In genomic region chr11:106957271-106957980, GRCm38 (mm10) we compare ENCODE assay signal across 9 mouse cellular contexts. TPM values are rescaled to one million over a fixed set of nuclear protein-coding genes. Genes with fewer than 3 reads are reported as not detected.
DNase-seq lines count a peak whose midpoint lies in the region; ATAC-seq and TF ChIP-seq lines count a peak whose summit lies in the region.
"Had no signal": no experiment of that assay in that cellular context is flagged by ENCODE, and none has a peak within 500 bp of the region (broad histone marks: within the 10 kb centered on the region; RNA-seq: fewer than 3 reads in every experiment).

No protein-coding gene starts in this region.

- H3K9me3 ChIP-seq in embryonic facial prominence, embryonic 13.5 days: no peaks in the 10 kb centered on the region
- H3K9me3 ChIP-seq in embryonic facial prominence, embryonic 10.5 days: no peaks in the 10 kb centered on the region
- no peaks in the 10 kb centered on the region for H3K9me3 ChIP-seq in E14TG2a.4 (ENCODE audit: low read length)
- no peaks in the 10 kb centered on the region for H3K9me3 ChIP-seq in lung, embryonic 16.5 days (ENCODE audit: control insufficient read depth, low read length)
- H3K9me3 ChIP-seq: neural tube, embryonic 12.5 days had no signal

- no peaks in the 10 kb centered on the region for H3K36me3 ChIP-seq in embryonic facial prominence, embryonic 13.5 days
- H3K36me3 ChIP-seq in embryonic facial prominence, embryonic 10.5 days (replicated peaks): no peaks in the 10 kb centered on the region
- no peaks in the 10 kb centered on the region for H3K36me3 ChIP-seq in E14TG2a.4 (ENCODE audit: insufficient read depth, low read length)
- H3K36me3 ChIP-seq in lung, embryonic 16.5 days (ENCODE audit: control insufficient read depth, insufficient read depth, low read length): no peaks in the 10 kb centered on the region
- H3K36me3 ChIP-seq: neural tube, embryonic 12.5 days had no signal

- H3K4me1 ChIP-seq in embryonic facial prominence, embryonic 13.5 days: peaks cover 15% of the 10 kb centered on the region
- peaks cover 8% of the 10 kb centered on the region for H3K4me1 ChIP-seq in embryonic facial prominence, embryonic 10.5 days
- H3K4me1 ChIP-seq in E14TG2a.4 (replicated peaks; ENCODE audit: low read depth, low read length): peaks cover 33% of the 10 kb centered on the region
- H3K4me1 ChIP-seq in lung, embryonic 16.5 days (replicated peaks; ENCODE audit: control insufficient read depth, insufficient read depth, low read length): peaks cover 22% of the 10 kb centered on the region
- H3K4me1 ChIP-seq: neural tube, embryonic 12.5 days had no signal

- no peak overlapping the region for H3K4me2 ChIP-seq in embryonic facial prominence, embryonic 13.5 days
- peak overlapping the region; percentile 33 for H3K4me2 ChIP-seq in lung, embryonic 16.5 days (ENCODE audit: low read depth, low read length)
- H3K4me2 ChIP-seq: neural tube, embryonic 12.5 days had no signal

- no peaks in the 10 kb centered on the region for H3K27me3 ChIP-seq in embryonic facial prominence, embryonic 13.5 days
- H3K27me3 ChIP-seq in embryonic facial prominence, embryonic 10.5 days (replicated peaks; ENCODE audit: low read depth, poor library complexity, severe bottlenecking): no peaks in the 10 kb centered on the region
- H3K27me3 ChIP-seq in E14TG2a.4 (ENCODE audit: insufficient read depth, low read length): peaks cover 15% of the 10 kb centered on the region
- no peaks in the 10 kb centered on the region for H3K27me3 ChIP-seq in lung, embryonic 16.5 days (ENCODE audit: control insufficient read depth, insufficient read depth, low read depth, low read length)
- H3K27me3 ChIP-seq: neural tube, embryonic 12.5 days had no signal

- no peak for TF ChIP-seq CTCF in E14TG2a.4 (conservative IDR thresholded peaks at IDR 0.05; ENCODE audit: low read length)

- no peak overlapping the region for H3K4me3 ChIP-seq in embryonic facial prominence, embryonic 13.5 days
- H3K4me3 ChIP-seq in embryonic facial prominence, embryonic 10.5 days: no peak overlapping the region
- H3K4me3 ChIP-seq in E14TG2a.4 (replicated peaks; ENCODE audit: low read length): peak overlapping the region; percentile 54
- H3K4me3 ChIP-seq in lung, embryonic 16.5 days (ENCODE audit: low read length): no peak overlapping the region
- H3K4me3 ChIP-seq: neural tube, embryonic 12.5 days had no signal

- no peak for DNase-seq in embryonic facial prominence, embryonic 10.5 days (ENCODE audit: low spot score)
- DNase-seq in gastrocnemius, postnatal 10 days: peak; percentile 72
- DNase-seq in kidney, adult 11 months: peak; percentile 78
- peak; percentile 63 for DNase-seq in urinary bladder, postnatal 25 days (ENCODE audit: low spot score)
- no peak for DNase-seq in yolk sac, embryonic 10.5 days (ENCODE audit: low spot score)

- no peak for ATAC-seq in embryonic facial prominence, embryonic 13.5 days (ENCODE audit: insufficient number of reproducible peaks, insufficient read depth, low FRiP score, low TSS enrichment, low read depth)
- ATAC-seq in lung, embryonic 16.5 days (ENCODE audit: low read depth): peak; percentile 73

- 0 out of 2 replicates have a peak overlapping the region, but pooled peaks have one; percentile 33 for H3K27ac ChIP-seq in embryonic facial prominence, embryonic 13.5 days
- no peak overlapping the region for H3K27ac ChIP-seq in embryonic facial prominence, embryonic 10.5 days (replicated peaks)
- H3K27ac ChIP-seq in lung, embryonic 16.5 days (ENCODE audit: low read length): peak overlapping the region; percentile 74
- H3K27ac ChIP-seq: neural tube, embryonic 12.5 days had no signal

- H3K9ac ChIP-seq in embryonic facial prominence, embryonic 13.5 days: no peak overlapping the region
- 0 out of 2 replicates have a peak overlapping the region, but pooled peaks have one; percentile 29 for H3K9ac ChIP-seq in lung, embryonic 16.5 days (ENCODE audit: low read length)
- H3K9ac ChIP-seq: neural tube, embryonic 12.5 days had no signal

- WGBS in embryonic facial prominence, embryonic 13.5 days: 74% methylated on average over 12 of the region's 12 CpGs
- 81% methylated on average over 12 of the region's 12 CpGs for WGBS in embryonic facial prominence, embryonic 10.5 days
- 44% methylated on average over 12 of the region's 12 CpGs for WGBS in lung, embryonic 16.5 days

RNA-seq across cellular contexts. Expression of gene Smurf2, which starts 36.9 kb away (rescaled TPM):
- polyA plus RNA-seq in embryonic facial prominence, embryonic 13.5 days (2015; fragmentation: Nextera tagmentation; extraction: Ambion mirVana): 16.5 and 16.8 TPM in 2 replicates
- polyA plus RNA-seq in embryonic facial prominence, embryonic 10.5 days (2016; fragmentation: Nextera tagmentation; extraction: Ambion mirVana): 12.4 and 13.5 TPM in 2 replicates
- 10 to 100 TPM; 22.3 to 26.6 TPM for total RNA-seq in gastrocnemius, postnatal 10 days (2021)
- 16.4 and 17.6 TPM in 2 replicates for polyA plus RNA-seq in lung, embryonic 16.5 days (2015; fragmentation: Nextera tagmentation; extraction: Ambion mirVana)

RNA-seq across cellular contexts. Expression of gene Kpna2, which starts 41.9 kb away (rescaled TPM):
- polyA plus RNA-seq in embryonic facial prominence, embryonic 13.5 days (2015; fragmentation: Nextera tagmentation; extraction: Ambion mirVana): 289 and 398 TPM in 2 replicates
- 631 and 685 TPM in 2 replicates for polyA plus RNA-seq in embryonic facial prominence, embryonic 10.5 days (2016; fragmentation: Nextera tagmentation; extraction: Ambion mirVana)
- total RNA-seq in gastrocnemius, postnatal 10 days (2021): 10 to 100 TPM; 24.1 to 27.6 TPM
- 437 and 492 TPM in 2 replicates for polyA plus RNA-seq in lung, embryonic 16.5 days (2015; fragmentation: Nextera tagmentation; extraction: Ambion mirVana)

Comparison
In these comparisons a context has a peak if more than half of its experiments do, and no peak if none do; other contexts are left out.
1. DNase-seq: peak in gastrocnemius, postnatal 10 days (single experiment), kidney, adult 11 months (single experiment) and urinary bladder, postnatal 25 days (single experiment); none in embryonic facial prominence, embryonic 10.5 days (single experiment) and yolk sac, embryonic 10.5 days (single experiment).